Mouse (Mus musculus) kidney, postnatal 36 days (tissue): Measurements from ENCODE around the gene Sod2.
"Not testable (repeated sequence)": the region's sequence is repeated elsewhere in the genome, so short reads cannot be mapped to it uniquely, and the experiment has no call there.

Experiments used
- DNase-seq, 2 experiments: peaks; one replicate each; pipeline ENCODE4 v3.0.0; 2021 to 2022; ENCODE audit warnings: mixed read lengths in 2 of 2

Sod2 gene

DNA sequence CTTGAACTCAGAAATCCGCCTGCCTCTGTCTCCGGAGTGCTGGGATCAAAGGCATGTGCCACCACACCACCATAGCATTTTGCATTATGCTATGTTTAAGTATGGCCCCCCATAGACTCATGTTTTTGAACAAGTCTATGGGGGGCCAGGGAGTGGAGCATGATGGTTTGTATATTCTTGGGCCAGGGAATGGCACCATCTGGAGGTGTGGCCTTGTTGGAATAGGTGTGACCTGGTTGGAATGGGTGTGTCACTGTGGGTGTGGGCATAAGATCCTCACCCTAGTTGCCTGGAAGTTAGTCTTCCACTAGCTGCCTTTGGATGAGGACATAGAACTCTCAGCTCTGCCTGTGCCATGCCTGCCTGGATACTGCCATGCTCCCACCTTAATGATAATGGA, at the start of gene Sod2:
Gene Sod2, plus strand, starts transcription at position 301 of the 400 bp plus-strand sequence.
- DNase-seq: not testable (repeated sequence)

DNA sequence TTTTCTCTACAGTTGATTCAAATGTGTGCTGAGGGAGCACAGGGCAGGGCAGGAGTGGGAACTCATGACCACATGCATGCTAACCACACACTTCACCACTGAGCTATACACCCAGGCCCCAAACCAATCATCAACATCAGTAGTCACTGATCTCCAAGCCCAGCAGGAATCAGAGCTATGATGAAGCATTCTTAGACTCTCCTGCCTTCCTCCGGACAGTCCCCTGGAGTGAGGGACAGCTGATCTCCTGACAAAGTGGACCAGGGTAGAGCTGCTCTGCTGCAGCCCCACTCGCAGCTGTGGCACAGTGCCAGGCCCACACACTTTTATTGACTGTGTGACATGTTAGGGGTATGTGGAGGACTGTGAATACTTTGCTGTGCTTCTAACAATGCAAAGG, 47.3 kb upstream of the Sod2 start:
- DNase-seq: not testable (repeated sequence)

DNA sequence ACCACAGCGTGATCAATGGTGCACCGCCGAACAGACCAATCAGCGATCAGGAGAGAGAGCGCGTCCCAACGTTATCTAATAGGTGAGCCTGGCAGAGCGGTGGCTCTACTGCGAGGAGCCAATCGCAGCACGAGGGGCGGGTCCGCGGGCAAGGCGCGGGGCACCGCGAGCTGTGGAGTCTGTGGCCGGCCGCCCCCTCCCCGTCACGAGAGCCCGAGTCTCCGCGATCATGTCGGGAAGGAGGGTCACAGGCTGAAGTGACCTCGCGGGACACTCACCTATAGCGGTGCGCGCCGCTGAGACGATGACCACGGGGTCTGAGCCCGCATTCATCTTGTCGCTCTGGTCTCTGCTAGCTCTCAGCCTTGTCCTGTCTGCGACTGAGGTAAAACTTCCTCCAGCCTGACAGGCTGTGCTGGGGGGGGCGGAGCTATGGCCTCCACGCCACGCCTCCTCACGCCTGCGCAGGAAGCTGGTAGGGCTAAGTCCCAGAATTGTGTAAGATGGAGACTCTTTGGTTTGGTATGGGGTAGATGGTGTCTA, 46.2 kb upstream of the Sod2 start, which contains the start of gene Acat2:
Gene Acat2, minus strand, starts transcription at position 417 of the 543 bp plus-strand sequence.
- peak; percentile 95 to 96 for DNase-seq

DNA sequence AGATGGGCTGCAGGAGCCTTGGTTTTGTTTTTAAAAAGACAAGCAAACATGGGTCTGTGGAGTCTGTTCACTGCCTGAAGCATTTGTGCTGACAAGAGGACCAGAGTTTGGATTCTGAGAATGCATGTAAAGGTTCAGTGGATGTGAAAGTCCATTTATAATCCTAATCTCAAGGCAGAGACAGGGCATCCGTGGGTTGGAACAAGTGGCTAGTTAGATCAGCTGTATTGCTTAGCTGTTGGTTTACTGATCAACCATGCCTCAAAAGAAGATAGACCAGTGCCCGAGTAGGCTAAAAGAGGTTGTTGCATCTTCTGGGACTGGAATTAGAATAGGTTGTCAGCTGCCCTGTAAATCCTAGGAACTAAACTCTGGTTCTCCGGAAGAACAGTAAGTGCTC, 43.2 kb upstream of the Sod2 start:
- DNase-seq: peak; percentile 31 to 63

DNA sequence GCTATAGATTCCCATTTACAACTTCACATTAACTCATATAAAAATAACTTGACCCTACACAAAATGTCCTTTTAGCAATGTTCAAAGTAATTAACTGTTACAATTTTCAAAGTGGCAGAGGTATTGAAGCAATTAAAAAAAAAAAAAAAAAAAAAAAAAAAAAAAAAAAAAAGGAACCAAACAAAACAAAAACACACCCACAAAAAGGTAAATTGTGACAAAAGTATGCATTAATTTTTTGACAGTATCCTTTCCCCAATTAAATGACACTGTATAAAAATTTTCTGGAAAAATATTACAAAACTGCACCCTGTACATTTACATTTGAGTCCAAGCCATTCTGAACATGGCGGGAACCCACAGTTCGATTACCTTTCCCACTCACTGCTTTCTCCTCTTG, 39.5 kb upstream of the Sod2 start:
- no peak for DNase-seq

DNA sequence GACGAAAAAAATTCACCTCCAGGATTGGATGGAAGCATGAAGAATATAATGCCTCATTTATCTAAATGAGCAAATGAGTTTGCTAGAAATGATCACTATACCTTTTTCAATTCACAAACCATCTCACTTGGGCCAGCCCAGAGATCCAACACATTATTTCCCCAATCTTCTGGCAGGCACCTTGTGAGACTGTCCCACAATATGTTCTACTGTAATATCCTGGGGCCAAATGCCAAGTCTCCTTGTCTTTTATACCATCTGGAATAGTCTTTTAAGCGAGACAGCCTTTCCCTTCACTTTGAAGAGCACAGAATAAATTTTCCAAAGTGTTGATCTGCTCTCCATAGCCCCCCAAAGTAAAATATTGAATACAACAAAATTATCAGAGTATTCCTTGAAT, 32.8 kb upstream of the Sod2 start:
- no peak for DNase-seq

DNA sequence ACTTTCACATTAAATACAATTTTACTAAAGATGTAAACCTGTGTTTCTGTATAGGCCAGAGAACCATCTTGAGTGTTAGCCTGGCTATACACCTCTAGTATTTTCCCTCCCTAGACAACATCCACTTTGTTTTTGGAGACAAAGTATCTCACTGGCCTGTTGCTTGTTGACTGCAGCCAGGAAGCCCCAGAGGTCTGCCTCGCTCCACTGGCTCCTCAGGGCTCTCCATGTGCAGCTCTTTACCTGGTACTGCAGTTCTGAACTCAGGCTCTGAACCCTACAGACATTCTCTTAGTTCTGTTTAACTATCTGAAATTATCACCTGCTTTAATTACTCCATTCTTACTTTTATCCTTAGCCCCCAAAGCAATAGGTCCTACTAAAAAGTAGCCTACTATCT, 28.1 kb upstream of the Sod2 start:
- peak in 1 of 2 experiments; percentile 57 for DNase-seq

DNA sequence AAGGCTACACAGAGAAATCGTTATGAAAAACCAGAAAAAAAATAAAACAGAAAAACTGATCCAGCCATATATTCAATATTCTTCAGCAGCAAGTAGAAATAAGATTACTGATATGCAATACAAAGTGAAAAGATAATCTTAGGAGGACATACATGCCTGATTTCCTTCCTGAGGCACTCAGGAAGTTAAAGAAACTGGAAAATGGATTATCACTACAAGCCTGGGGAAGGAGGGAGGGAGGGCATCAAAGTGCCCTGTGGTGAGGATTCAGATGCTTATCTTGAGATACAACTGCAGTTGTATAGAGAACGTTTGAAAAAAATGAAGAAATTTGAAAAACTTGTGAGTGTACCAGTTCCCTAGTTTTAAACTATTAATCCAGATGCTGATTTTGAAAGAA, 22.7 kb upstream of the Sod2 start:
- DNase-seq: no peak

DNA sequence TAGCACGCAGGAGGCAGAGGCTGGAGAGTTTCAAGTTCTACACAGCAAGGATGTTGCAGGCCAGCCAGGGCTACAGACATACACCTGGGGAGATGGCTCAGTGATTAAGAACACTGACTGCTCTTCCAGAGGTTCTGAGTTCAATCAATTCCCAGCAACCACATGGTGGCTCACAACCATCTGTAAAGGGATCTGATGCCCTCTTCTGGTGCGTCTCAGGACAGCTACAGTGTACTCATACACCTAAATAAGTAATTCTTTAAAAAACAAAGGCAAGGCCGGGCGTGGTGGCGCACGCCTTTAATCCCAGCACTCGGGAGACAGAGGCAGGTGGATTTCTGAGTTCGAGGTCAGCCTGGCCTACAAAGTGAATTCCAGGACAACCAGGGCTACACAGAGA, 18.6 kb upstream of the Sod2 start:
- DNase-seq: peak; percentile 37 to 65

DNA sequence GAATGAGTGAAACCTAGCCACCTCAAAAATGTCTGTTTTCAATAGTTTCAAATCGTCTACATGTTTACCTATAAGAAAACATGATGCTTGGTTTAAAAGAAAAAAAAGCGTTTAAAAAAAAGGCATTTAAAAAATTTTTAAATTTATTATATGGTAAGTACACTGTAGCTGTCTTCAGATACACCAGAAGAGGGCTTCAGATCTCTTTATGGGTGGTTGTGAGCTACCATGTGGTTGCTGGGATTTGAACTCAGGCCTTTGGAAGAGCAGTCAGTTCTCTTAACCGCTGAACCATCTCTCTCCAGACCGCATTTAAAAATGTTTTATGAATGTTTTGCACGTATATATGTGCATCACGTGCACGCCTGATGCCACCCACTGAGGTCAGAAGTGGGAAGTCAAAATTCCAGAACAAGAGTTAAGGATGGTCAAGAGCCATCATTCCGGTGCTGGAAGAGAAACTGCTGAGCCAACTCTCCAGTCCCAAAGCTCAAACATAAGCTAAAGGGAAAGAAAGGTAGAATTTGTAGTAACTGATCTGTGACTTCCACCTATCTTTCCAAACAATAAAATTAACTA, 16.0 kb upstream of the Sod2 start:
- no peak for DNase-seq

DNA sequence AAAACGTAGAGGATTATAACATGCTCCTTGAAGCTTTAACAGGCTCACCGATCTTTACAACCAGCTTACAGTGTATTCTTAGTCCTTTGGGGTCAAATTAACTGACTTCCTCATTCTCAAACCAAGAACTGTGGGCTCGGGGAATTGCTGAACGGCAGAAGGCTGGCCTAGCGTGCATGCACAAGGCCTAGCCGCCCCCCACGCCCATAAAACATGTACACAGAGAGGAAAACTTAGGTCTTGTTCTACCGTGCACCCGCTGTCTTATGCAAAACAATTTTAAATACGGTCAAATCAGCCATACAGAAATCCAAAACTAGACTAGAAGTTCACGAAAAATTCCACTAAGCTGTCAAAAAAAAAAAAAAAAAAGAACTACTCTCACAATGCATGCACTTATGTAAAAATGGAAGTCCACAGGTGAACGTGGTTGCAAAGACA, 15.4 kb upstream of the Sod2 start:
- peak in 1 of 2 experiments; percentile 50 for DNase-seq

DNA sequence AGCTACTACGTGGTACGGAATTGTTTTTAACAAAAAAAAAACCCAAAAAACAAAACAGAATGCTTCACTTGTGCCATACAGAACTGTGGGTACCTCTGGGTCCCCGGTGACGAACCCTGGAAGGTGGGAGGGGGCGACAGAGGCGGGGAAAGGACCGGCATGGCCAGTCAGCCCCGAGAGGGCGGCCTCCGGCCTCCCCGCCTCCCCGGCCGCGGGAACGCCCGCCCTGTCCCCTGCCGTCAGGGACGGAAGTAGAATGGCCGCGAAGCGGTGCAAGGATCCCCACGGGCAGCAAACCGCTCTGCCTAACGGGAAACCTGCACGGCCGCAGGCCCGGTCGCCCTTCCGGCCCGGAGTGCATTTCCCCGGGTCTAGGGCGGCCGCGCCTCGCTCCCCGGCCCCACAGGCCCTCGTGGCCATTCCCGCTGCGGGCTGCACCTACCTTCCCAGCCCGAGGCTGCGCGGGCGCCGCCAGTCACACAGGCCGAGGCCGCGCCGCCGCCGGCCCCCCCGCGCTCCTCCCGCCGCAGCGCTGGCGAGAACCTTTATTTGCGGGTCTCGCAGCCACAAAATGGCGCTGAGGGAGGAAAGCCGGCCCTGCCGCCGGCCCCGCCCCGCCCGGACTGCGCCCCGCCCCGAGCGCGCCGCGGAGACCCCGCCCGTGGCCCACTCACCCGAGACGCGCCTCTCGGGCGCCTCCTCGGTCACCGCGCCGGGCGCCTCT, 14.8 kb upstream of the Sod2 start:
- peak; percentile 90 to 94 for DNase-seq

DNA sequence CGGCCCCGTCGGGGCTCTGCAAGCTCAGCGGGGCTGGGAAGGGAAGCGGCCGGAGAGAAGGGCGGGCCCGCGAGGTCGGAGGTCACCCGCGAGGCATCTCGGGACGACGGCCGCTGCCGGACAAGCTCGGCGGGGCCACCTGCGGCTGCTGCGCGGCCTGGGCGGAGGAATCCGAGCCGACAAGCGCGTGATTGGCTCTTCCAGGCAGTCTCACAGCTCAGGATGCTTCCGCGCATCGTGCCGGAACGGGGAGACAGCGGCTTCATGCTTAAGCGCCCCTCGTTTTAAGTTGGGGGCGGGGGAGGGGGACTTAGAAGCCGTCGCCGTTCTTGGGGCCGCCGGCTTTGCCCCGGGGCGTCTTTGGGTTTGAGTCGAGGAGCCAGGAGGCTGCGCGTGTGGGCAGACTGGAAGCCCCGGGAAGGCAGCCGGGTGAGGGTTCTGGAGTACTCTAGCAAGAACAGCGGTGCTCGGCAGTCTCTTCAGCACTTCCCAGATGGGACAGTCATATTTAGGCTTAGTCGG, 14.1 kb upstream of the Sod2 start:
- peak; percentile 97 to 98 for DNase-seq

DNA sequence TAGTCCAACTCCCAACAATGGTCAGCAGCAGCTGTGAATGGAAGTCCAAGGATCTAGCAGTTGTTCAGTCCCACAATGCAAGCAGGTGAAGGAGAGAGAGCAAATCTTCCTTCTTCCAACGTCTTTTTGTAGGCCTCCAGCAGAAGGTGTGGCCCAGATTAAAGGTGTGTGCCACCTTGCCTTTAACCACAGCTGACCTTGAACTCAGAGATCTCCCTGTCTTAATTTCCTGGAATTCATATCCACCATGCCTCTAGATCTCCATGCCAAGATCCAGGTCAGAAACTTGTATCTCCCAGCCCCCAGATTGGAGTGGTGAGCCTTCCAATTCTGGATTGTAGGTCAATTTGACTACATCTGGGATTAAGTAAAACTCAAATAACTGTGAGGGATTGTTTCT, 12.6 kb upstream of the Sod2 start, which contains the start of gene Wtap:
Gene Wtap, minus strand, starts transcription at position 101 of the 400 bp plus-strand sequence.
- DNase-seq: no peak

DNA sequence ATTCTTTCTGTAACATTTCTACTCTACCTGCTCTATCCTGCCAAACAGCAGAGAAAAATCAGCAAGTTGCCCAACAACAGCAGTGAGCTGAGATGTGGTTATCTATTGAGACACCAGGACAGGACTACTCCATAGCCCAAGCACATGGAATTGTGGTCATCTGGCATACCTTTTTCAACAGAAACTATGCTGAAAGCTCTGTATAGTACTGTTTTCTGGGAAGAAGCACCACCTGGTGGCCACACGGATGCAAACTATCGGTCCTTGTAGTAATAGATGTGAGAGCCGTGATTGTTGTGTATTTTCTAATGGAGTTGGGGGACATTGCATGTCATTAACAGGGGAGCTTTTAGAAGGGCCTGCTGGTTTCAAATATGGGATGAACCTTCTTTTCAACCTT, 10.3 kb upstream of the Sod2 start:
- DNase-seq: peak; percentile 74 to 87

DNA sequence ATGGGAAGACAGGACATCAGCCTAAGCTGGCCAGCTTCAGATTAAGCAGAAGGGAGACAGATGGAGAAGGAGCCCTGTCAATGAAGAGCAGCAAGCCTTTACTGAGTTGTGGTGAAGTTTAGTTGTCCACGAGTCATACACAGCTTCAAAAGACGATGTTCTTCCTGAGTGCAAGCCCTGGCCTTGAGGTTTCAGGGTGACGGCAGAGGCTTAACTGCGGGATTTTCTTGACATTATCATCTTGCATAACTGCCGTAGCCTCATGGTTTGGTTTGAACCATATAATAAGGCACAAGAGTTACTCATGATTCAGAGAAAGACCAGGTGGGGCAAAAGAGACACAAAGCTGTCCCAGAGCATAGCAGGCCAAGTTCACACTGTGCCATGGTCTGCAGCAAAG, 8.8 kb upstream of the Sod2 start:
- DNase-seq: no peak

DNA sequence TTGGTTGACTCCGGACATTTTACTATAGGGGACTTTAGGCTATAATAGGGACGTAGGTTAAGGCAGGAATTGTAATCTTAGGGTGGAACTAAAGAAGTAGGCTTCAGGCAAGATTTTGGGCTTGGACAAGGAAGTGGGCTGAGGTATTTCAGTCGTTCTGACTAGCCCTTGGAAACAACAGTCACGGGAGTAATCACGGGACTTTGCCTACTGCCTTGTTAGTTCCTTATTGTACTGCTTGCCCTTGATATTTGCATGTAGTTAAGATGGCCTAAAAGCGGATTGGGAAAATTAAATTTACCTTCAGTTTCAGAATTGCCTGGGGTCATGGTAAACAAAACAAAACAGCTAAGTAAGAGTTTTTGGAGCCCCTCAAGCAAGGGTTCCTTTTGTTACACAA, 7.6 kb upstream of the Sod2 start:
- no peak for DNase-seq

DNA sequence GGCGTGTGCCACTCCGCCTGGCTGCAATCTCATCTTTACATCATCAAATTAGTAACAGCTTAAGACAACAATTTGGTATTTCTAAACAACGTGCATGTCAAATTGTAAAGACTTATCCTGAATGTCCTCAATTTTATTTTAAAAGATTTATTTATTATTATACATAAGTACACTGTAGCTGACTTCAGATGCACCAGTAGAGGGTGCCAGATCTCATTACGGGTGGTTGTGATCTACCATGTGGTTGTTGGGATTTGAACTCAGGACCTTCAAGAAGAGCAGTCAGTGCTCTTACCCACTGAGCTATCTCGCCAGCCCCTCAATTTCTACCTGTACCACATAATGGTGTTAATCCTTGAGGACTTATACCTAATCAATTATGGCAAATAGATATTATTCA, 4.4 kb upstream of the Sod2 start:
- not testable (repeated sequence) for DNase-seq

DNA sequence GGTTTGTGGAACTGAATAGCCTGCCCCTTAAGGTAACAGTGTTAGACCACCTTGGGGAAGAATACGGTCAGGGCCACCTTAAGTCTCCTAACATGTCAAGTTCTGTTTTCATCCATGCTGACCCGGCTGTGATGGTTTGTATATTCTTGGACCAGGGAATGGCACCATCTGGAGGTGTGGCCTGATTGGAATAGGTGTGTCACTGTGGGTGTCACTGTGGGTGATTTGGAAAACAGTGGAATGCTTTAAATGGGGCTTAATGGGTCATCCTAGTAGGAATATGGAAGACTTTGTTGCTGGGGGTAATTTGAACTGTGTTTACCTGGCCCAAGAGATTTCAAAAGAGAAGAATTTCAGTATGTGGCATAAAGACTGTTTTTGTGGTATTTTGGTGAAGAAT, 2.2 kb upstream of the Sod2 start:
- not testable (repeated sequence) for DNase-seq

DNA sequence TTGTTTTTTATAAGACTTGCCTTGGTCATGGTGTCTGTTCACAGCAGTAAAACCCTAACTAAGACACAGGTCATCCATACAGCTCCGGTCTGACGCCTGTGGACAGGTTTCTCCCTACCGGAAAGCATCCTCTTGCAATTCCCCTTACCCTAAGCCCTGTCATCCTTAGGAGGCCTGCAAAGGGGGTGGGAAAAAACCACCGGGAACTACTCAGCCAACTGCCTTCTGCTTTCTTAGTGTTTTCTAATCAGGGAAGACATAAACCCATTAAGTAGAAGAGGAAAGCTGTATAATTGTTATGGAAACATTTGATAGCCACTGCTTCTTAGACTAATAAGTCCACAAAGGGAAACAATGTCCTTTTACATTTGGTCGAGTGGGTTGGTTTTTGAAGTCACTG, 338 bp downstream of the Sod2 start:
- no peak for DNase-seq

DNA sequence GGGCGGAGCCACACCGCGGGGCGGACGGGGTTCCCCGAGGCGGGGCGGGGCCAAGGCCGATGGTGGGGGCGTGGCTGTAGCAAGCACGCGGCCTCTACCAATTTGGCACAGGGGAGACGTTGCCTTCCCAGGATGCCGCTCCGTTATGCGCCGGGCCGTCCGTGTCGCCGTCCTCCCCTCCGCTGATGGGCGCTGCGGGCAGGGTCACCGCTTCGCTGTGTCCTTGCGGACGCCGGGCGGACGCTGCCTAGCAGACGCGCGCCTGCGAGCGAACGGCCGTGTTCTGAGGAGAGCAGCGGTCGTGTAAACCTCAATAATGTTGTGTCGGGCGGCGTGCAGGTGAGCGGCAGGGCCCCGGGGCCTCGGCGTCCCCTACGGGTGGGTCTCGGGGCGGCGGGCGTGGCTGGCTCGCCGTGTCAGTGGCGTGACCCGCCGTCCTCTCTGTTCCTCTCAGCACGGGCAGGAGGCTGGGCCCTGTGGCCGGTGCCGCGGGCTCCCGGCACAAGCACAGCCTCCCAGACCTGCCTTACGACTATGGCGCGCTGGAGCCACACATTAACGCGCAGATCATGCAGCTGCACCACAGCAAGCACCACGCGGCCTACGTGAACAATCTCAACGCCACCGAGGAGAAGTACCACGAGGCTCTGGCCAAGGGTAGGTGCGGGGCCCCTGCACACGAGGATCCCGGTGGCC, 1.2 kb downstream of the Sod2 start:
- peak; percentile 99 to 100 for DNase-seq

DNA sequence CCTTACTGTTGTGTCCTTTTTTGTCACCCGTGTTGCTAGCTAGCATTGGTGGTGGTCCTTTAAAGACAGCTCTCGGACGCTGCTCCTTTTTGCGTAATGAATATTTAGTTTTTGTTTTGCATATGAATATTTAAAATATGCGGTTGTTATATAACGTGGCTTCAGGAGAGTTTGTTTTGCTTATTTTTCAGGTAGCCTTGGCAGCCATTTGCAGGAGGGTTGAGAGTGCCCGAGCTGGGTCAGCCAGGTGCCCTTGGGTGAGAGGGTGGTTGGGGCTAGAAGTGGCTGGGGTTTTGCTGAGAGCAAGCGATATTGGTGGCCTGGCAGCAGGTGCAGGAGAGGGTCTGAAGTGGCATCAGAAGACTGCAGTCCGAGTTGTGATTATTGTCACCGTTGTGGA, 1.9 kb downstream of the Sod2 start:
- peak; percentile 65 for DNase-seq

DNA sequence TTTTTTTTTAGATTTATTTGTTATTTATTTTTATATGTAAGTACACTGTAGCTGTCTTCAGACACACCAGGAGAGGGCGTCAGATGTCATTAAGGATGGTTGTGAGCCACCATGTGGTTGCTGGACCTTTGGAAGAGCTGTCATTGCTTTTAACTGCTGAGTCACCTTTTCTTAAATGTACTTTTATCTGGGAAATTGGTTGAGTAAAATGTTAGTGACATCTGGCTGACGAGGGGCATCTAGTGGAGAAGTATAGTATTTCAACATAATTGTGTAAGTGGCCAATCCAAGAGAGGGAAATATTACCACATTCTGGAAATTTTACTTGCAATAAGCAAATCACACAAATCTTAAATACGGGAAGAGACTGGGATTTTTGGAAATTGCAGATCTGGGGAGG, 3.2 kb downstream of the Sod2 start:
- peak; percentile 34 to 68 for DNase-seq
